Mouse (Mus musculus) embryo, embryonic 10 days (tissue): ENCODE data around the gene Thnsl2.
A peak's percentile ranks its signal among the peaks of the same experiment; 100 is the strongest.

Experiments
- DNase-seq: peaks from one replicate; pipeline ENCODE4 v3.0.0-alpha.2; 2015; ENCODE audit warnings: low spot score

The Thnsl2 gene

DNA sequence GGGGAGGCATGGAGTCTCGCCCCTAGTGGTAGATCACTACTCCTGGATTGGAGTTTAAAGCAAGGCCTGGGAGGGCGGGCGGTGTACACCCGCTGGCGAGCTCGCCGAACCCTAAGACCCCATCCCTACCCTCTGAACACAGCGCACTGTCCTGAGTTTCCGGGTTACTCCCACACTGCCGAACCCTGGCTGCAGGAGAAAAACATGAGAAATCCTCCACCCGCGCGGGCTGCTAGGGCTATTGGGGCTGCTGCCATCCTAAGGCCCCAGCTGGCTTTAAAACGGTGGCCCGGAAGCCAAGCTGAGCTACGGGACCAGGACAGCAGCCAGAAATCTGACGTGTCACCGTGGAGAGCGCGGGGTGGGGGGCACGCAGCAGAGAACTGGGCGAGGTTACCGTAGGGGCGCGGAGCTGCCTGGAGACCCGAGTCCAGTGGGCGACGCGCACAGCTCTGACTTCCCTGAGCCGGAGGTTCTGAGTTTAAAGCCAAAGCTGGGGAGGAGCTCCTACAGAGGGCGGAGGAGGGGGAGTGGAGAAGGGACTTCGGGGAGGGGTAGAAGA is at the start of gene Thnsl2:
Gene Thnsl2 (minus strand): TSS at position 546 of the 562 bp plus-strand sequence.
- DNase-seq: peak; percentile 77

GRCm38 (mm10) chr6:71193151-71193740 is 49.0 kb upstream of the Thnsl2 start:
- DNase-seq: no peak

- no peak for DNase-seq
Observed at GRCm38 (mm10) chr6:71190501-71190900, 46.3 kb upstream of the Thnsl2 start.

DNA sequence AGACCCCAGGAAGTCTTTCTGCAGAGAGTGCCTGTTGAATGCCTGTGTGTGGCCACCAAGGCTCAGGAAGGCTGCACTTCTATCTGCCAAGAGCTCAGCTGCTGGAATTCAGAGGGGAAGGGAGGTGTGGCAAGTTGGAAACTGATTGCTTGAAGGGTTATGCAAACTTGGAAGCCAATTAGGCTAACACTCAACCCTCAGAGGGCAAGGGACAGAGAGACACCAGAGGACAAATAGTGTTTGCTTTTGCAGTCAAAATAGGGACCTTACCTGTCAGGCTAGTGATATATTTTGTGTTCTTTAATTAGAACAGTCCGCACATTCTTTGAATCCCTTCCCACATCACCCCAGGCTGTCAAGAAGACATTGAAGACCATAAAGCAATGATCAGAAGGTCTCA is 45.3 kb upstream of the Thnsl2 start:
- peak; percentile 17 for DNase-seq

- DNase-seq: no peak
Observed at GRCm38 (mm10) chr6:71184941-71185604, 40.8 kb upstream of the Thnsl2 start.

- no peak for DNase-seq
Observed at GRCm38 (mm10) chr6:71180596-71180995, 36.4 kb upstream of the Thnsl2 start.

DNA sequence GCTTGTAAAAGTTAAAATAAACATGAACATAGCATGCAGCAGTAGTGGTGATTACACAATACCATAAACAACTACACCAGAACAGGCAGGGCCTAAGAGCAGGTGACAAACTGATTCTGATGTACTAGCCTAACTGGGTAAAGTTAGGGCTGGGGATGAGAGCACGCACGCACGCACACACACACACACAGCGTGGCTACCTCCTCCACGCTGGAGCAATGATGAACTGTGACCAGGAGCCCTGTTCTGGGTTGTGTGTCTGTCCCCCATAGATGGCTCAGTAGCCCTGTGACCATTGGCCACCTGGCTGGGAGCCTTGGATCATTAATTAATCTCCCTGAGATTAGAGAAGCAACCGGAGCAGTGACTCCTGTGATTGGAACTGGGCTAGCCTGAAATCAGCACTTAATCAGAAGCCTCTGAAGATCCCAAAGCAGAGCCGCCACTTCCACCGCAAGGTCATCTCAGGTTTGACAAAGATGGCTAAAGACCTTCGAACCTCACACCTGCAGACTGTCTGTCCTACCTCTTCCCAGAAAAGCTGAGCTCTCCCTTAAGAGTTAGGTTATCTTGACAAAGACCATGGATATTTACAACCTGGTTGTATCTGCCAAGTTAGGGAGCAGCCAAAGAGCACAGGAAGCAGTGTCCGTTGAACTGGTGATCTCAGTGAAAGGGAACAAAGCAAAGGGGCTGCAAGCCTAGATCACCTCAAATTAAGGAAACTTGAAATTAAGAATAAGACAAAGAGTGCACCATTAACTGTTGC is 28.8 kb upstream of the Thnsl2 start:
- DNase-seq: no peak

GRCm38 (mm10) chr6:71166551-71167169 is 22.4 kb upstream of the Thnsl2 start:
- DNase-seq: peak; percentile 72

DNA sequence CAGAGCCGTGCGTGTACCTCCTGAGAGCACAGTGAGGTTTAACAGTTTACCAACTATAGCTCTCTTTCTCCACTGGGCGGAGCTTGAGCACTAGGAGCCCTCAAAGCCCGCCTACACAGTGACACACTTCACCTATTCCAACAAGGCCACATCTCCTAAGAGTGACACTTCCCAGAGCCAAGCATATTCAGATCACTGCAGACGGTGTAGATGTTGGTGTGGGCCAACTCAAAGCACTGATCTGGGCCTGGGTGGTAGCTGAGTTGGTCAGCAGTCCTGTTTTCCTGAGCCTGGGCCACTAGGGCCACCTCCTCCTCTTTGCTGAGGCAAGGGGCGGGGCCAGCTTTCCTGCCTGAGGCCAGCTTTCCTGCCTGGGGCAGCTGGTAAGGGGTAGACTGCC is 20.2 kb upstream of the Thnsl2 start:
- DNase-seq: peak; percentile 24

GRCm38 (mm10) chr6:71162269-71162668 is 18.0 kb upstream of the Thnsl2 start:
- DNase-seq: no peak

GRCm38 (mm10) chr6:71161290-71161689 is 17.1 kb upstream of the Thnsl2 start:
- no peak for DNase-seq

DNA sequence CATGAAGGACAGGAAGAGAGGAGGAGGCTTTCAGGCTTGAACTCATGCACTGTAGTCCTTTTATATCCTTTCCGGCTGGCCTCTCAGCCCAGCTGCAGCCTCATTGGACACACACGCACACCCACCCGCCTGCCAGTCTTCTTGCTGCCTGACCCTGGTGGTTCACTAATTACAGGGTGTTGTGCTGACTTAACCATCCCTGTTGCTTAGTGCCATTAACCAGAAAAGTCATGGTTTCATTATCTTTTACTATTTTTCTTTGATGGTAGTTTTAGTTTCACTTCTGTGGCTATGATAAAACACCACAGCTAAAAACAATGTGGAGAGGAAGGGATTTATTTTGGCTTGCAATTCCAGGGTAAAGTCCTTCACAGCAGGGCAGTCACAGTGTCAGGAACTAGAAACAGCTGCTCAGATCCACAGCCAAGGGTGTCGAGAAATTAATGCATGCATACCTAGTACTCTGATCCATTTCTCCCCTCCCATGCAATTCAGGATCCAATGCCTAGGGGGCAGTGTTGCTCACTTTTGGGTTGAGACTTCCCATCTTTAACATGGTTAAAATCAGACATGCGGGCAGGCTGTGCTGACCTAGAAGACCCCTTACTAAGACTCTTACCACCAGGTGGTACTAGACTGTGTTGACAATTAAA is 12.6 kb upstream of the Thnsl2 start:
- DNase-seq: peak; percentile 44

GRCm38 (mm10) chr6:71154861-71155260 is 10.6 kb upstream of the Thnsl2 start:
- no peak for DNase-seq

GRCm38 (mm10) chr6:71153486-71153885 is 9.2 kb upstream of the Thnsl2 start:
- DNase-seq: no peak

- DNase-seq: no peak
Observed at GRCm38 (mm10) chr6:71151098-71151497, 6.9 kb upstream of the Thnsl2 start.

- peak; percentile 85 for DNase-seq
Observed at GRCm38 (mm10) chr6:71149534-71149933, 5.3 kb upstream of the Thnsl2 start.

DNA sequence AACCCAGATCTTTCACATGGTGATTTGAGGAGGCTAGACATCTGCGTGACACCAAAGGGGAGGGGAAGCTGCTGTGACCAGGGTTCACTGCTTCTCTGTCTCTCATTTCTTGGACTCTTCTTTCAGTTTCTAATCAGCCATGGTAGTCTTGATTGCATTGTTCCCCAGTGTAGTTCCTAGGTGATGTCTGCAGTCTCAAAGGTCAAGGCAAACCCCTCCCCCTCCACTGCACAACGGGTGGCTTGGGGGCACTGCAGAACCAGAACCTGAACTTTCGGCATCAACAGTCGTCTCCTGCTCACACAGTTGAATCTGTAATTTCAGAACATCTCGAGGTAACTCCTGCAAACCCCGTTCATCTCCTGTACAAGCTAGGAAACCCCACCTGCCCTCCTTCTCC is 4.1 kb upstream of the Thnsl2 start:
- DNase-seq: no peak

DNA sequence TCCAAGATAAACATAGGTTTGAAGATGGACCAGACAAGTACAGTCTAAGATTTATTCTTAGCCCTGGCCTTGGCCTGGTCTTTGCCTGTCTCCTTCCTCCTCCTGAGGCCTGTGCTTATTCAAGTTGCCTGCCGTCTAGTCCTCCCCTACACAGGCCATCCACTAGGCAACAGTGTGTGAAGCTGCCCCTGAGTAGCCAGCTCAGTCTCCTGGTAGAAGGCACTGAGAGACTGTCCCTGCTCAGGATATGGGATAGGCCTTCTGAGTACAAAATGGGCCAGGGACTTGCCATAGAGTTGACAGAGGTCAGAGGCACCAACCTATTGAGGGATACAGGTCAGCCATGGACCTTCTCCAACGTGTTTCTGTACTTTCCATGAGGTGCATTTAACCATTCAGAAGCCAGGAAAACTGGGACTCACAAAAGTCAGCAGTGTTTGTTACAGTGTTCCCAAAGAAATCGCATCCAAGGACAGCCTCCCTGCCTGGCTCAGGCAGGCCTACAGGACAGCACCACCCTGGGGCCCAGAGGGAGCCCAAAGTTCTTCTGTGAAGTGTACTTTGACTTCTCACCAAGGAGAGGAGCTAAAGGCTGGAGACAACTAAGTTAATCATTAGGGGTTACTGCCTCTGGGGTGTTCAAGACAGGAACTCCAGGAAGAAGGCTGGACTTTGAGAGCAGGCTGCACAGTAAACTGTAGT is 1.2 kb upstream of the Thnsl2 start:
- DNase-seq: no peak

- DNase-seq: peak; percentile 29
Observed at GRCm38 (mm10) chr6:71143154-71143893, 915 bp downstream of the Thnsl2 start.

DNA sequence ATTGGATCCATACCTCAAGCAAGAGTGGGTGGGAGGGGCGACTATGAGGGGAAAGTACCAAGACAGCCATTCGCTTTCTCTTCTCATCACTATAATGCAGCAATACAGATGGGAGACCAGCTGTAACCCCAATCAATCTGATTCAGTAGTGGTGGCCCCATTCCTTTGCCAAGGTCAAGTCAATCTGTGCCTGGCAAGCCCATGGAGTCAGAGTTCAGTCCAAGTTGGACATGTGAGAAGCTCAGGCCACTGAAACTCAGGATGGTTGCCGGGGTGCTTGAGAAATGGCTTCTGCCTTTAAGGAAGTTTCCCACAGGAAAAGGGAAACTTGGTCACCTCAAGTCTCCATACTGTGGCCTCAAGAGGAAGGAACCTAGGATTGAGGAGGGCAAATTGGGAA is 9.2 kb downstream of the Thnsl2 start:
- no peak for DNase-seq

GRCm38 (mm10) chr6:71133559-71133958 is 10.7 kb downstream of the Thnsl2 start:
- DNase-seq: no peak
